Mouse (Mus musculus) kidney, adult 11 months (tissue): ENCODE measurements at regions not wholly inside any gene's neighbourhood (a gene's known extent, or its start where the extent isn't known, plus 50 kb on each side); places are given as distances from the start of the nearest gene placed in this dataset.
"Not testable (repeated sequence)": the region's sequence is repeated elsewhere in the genome, so short reads cannot be mapped to it uniquely, and the experiment has no call there.

ENCODE experiments used
- DNase-seq: peaks from one replicate; pipeline ENCODE4 v3.0.0; 2022

- no peak for DNase-seq
These were observed 1293.3 kb upstream of the Sel1l start for GRCm38 (mm10) chr12:93142265-93142664.

GRCm38 (mm10) chr12:93136395-93136794, 1287.4 kb upstream of the Sel1l start:
- DNase-seq: no peak

GRCm38 (mm10) chr12:93122216-93122615, 1273.3 kb upstream of the Sel1l start:
- no peak for DNase-seq

GRCm38 (mm10) chr12:93088031-93088790, 1239.3 kb upstream of the Sel1l start:
- no peak for DNase-seq

- DNase-seq: no peak
These were observed 1214.9 kb upstream of the Sel1l start for GRCm38 (mm10) chr12:93063864-93064263.

- DNase-seq: no peak
These were observed 1170.7 kb upstream of the Sel1l start for GRCm38 (mm10) chr12:93019633-93020032.

- DNase-seq: no peak
These were observed 1162.6 kb upstream of the Sel1l start for GRCm38 (mm10) chr12:93011583-93011982.

- no peak for DNase-seq
These were observed 1157.9 kb upstream of the Sel1l start for GRCm38 (mm10) chr12:93006844-93007365.

GRCm38 (mm10) chr12:93003125-93003524, 1154.2 kb upstream of the Sel1l start:
- DNase-seq: no peak

- DNase-seq: no peak
These were observed 1126.7 kb upstream of the Sel1l start for GRCm38 (mm10) chr12:92975698-92976097.

GRCm38 (mm10) chr12:92944352-92944751, 1095.4 kb upstream of the Sel1l start:
- DNase-seq: no peak

- no peak for DNase-seq
These were observed 1078.6 kb upstream of the Sel1l start for GRCm38 (mm10) chr12:92927591-92927990.

- no peak for DNase-seq
These were observed 1078.0 kb upstream of the Sel1l start for GRCm38 (mm10) chr12:92926942-92927341.

GRCm38 (mm10) chr12:92919920-92920319, 1071.0 kb upstream of the Sel1l start:
- no peak for DNase-seq

- no peak for DNase-seq
These were observed 1067.3 kb upstream of the Sel1l start for GRCm38 (mm10) chr12:92916267-92916666.

- DNase-seq: no peak
These were observed 1066.8 kb upstream of the Sel1l start for GRCm38 (mm10) chr12:92915776-92916175.

- no peak for DNase-seq
These were observed 1066.2 kb upstream of the Sel1l start for GRCm38 (mm10) chr12:92915203-92915602.

- no peak for DNase-seq
These were observed 1055.4 kb upstream of the Sel1l start for GRCm38 (mm10) chr12:92904382-92904781.

- no peak for DNase-seq
These were observed 1043.4 kb upstream of the Sel1l start for GRCm38 (mm10) chr12:92892315-92892714.

GRCm38 (mm10) chr12:92891663-92892062, 1042.7 kb upstream of the Sel1l start:
- not testable (repeated sequence) for DNase-seq

GRCm38 (mm10) chr12:92891126-92891525, 1042.2 kb upstream of the Sel1l start:
- DNase-seq: not testable (repeated sequence)

- no peak for DNase-seq
These were observed 1038.8 kb upstream of the Sel1l start for GRCm38 (mm10) chr12:92887747-92888146.

GRCm38 (mm10) chr12:92886394-92887075, 1037.6 kb upstream of the Sel1l start:
- DNase-seq: not testable (repeated sequence)

GRCm38 (mm10) chr12:92884014-92884413, 1035.1 kb upstream of the Sel1l start:
- DNase-seq: not testable (repeated sequence)
